Mouse (Mus musculus) liver, embryonic 11.5 days (tissue): ENCODE measurements around the gene Prickle3. TPM values are rescaled to one million over a fixed set of nuclear protein-coding genes. Genes with fewer than 3 reads are reported as not detected.

ENCODE experiments used
- ATAC-seq: fragments of 200-750 bp; cut with Nextera tagmentation; replicated peaks from 2 replicates; pipeline ENCODE4 v1.8.0; 2017; ENCODE audit warnings: moderate number of reproducible peaks, mild to moderate bottlenecking, moderate TSS enrichment, moderate library complexity; ENCODE audit not compliant: low FRiP score
- DNase-seq: peaks from one replicate; pipeline ENCODE4 v3.0.0-alpha.2; 2017; ENCODE audit warnings: low spot score
- H3K27ac ChIP-seq: fragments of 300-500 bp; sonication (generic); 2 replicates; pipeline ENCODE4 v1.5.1; 2014; ENCODE audit warnings: mild to moderate bottlenecking, low read depth, low read length, control low read depth
- H3K27me3 ChIP-seq: fragments of 300-500 bp; sonication (generic); replicated peaks from 2 replicates; pipeline ENCODE4 v1.6.1; 2014; ENCODE audit warnings: low read length, mixed read lengths; ENCODE audit not compliant: control insufficient read depth, insufficient read depth
- H3K36me3 ChIP-seq: fragments of 300-500 bp; sonication (generic); 2 replicates; pipeline ENCODE4 v1.6.1; 2014; ENCODE audit warnings: mild to moderate bottlenecking, low read length, moderate library complexity, mixed read lengths; ENCODE audit not compliant: control insufficient read depth, insufficient read depth
- H3K4me1 ChIP-seq: fragments of 300-500 bp; sonication (generic); replicated peaks from 2 replicates; pipeline ENCODE4 v1.6.1; 2014; ENCODE audit warnings: low read length, mixed read lengths; ENCODE audit not compliant: control insufficient read depth, insufficient read depth
- H3K4me2 ChIP-seq: fragments of 300-500 bp; sonication (generic); 2 replicates; pipeline ENCODE4 v1.6.1; 2014; ENCODE audit warnings: mild to moderate bottlenecking, control low read depth, moderate library complexity
- H3K4me3 ChIP-seq: fragments of 300-500 bp; sonication (generic); 2 replicates; pipeline ENCODE4 v1.5.1; 2014; ENCODE audit warnings: low read depth, low read length, control low read depth
- H3K9ac ChIP-seq: fragments of 300-500 bp; sonication (generic); 2 replicates; pipeline ENCODE4 v1.6.1; 2014; ENCODE audit warnings: low read depth, low read length, control low read depth
- H3K9me3 ChIP-seq: fragments of 300-500 bp; sonication (generic); 2 replicates; pipeline ENCODE4 v1.6.1; 2016; ENCODE audit warnings: low read length, inconsistent platforms, mixed read lengths; ENCODE audit not compliant: control insufficient read depth
- whole genome bisulfite sequencing: fragments of 180-500 bp; shearing (Covaris S2); extraction: QIAGEN DNeasy Blood & Tissue Kit; methylation state at CpG from one replicate; pipeline ENCODE4 v1.1.7; 2014; 5-methylcytosine and 5-hydroxymethylcytosine counted together
- polyA plus RNA-seq: library from polyadenylated mRNA; unstranded; fragments of >200 nt; fragmentation: Nextera tagmentation; extraction: Ambion mirVana; gene quantifications from 2 replicates; pipeline ENCODE4 v1.2.1, GENCODE M21; 2014

The Prickle3 gene
- polyA plus RNA-seq, 1 experiment from 2014 or later, result 4.0 TPM

DNA sequence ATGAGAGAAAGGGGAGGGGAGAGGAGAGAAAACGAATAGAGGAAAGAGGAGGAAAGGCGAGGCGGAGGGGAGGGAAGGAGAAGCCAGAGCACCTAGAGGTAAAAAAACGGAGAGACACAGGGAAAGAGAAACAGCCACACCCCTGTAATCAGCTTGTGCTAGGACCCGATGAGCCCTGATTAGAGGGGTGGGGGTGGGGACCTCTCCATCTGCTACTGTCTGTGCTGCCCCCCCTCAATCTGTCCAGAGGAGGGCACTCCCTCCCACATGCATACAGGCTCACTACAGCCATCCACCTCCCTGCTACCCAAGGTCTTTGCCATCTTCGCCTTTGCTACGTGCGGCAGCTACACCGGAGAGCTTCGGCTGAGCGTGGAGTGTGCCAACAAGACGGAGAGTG, 16.3 kb upstream of the Prickle3 start:
- H3K27ac ChIP-seq, result no peak overlapping the region
- ATAC-seq (no peak), DNase-seq (no peak)
- no peak overlapping the region for H3K4me2 ChIP-seq
- peaks cover 11% of the 10 kb centered on the region for H3K27me3 ChIP-seq
- no peaks in the 10 kb centered on the region for H3K4me1 ChIP-seq
- WGBS, result 35% methylated on average over 12 of the region's 12 CpGs
- H3K9ac ChIP-seq, result no peak overlapping the region
- H3K36me3 ChIP-seq, result no peaks in the 10 kb centered on the region
- no peaks in the 10 kb centered on the region for H3K9me3 ChIP-seq
- no peak overlapping the region for H3K4me3 ChIP-seq

DNA sequence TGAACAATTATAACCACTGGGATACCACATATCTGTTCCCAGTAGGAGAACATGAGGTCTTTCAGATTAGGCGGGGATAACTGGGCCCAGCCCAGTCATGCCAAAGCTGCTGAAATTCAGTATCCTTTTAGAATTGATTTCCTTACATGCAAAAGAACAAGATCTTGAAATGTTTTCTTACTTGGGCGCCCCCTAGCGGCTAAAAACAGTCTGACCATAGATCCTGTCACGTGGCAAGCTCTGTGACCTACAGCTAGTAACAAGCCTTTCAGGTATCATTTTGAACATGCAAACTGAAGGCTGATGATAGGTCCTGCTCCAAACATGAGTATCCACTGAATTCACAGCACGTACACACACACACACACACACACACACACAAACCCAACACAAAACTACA, 11.7 kb upstream of the Prickle3 start:
- WGBS, result 11% methylated on average over 5 of the region's 5 CpGs
- Histone ChIP-seq H3K4me1 (no peaks in the 10 kb centered on the region), H3K9ac (no peak overlapping the region), H3K4me3 (no peak overlapping the region), H3K27ac (no peak overlapping the region), H3K27me3 (no peaks in the 10 kb centered on the region; the same call in 1 of the 2 replicates), H3K4me2 (no peak overlapping the region), H3K36me3 (no peaks in the 10 kb centered on the region), H3K9me3 (no peaks in the 10 kb centered on the region)
- ATAC-seq, result no peak
- DNase-seq, result peak; percentile 73

DNA sequence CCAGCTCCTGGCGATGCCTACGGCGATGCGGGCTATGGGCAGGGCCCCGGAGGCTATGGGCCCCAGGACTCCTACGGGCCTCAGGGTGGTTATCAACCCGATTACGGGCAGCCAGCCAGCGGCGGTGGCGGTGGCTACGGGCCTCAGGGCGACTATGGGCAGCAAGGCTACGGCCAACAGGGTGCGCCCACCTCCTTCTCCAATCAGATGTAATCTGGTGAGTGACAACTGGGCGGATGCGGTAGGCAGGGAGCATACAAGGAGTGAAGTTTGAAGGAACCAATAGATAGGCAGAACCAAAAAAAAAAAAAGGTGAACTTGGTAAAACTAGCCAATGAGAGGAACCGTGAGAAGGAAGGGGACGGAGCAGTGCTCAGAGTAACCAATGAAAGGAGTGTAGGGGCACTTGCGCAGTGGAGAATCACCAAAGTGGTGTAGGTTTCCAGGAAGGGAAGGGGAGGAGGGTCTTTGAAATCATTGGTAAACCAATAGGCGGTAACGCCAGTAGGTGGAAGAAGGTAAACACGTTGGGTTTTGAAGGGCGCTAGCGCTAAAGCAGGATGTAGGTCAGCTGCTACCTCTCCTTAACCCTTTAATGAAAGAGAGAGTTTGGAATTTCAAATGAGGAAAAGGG, 8.3 kb upstream of the Prickle3 start:
- H3K36me3 ChIP-seq, result no peaks in the 10 kb centered on the region

DNA sequence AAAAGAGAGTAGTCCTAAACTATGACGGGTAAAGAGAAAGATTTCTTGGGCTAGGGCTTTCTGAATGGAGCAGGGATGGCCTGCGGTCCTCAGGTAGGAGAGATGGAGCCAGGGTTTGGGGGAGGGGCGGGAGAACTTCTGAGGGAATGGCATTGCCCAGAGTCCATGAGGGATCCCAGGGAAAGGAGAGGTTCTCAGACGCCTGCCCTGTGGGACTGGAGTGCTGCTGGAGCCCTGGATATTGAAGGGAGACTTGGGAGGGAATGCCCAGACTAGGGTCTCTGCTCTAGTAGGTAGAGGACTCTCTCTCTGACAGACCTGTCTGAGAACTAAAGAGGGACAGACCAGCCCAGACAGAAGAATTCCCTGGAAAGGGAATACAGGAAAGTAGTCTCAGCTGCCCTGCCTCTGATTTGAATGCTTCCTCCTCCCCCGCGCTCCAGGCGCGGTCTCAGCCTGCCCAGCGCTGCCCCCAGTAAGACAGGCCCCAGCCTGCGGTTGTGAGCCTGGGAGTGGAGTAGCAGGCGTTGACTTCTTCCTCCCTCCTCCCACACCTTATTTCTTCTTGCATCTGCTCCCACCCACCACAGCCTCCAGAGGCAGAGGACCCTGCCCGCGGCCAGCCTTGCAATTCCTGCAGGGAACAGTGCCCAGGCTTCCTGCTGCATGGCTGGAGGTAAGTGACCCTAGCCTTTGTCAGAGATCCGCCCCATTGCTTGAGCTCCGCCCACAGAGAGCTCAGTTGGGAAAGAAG, 1.1 kb downstream of the Prickle3 start:
- no peaks in the 10 kb centered on the region for H3K36me3 ChIP-seq
- no peaks in the 10 kb centered on the region for H3K9me3 ChIP-seq
- ATAC-seq (peak; percentile 43), DNase-seq (no peak)
- 19% methylated on average over 15 of the region's 15 CpGs for WGBS
- 0 out of 2 replicates have a peak, but pooled peaks cover 3% of the 10 kb centered on the region for H3K4me1 ChIP-seq
- H3K27me3 ChIP-seq, result no peaks in the 10 kb centered on the region
- H3K4me3 ChIP-seq, result 0 out of 2 replicates have a peak overlapping the region, but pooled peaks have one; percentile 49
- H3K4me2 ChIP-seq, result peak overlapping the region; percentile 68
- H3K9ac ChIP-seq, result no peak overlapping the region; the same call in 1 of the 2 replicates
- no peak overlapping the region for H3K27ac ChIP-seq

More for the DNA sequence above, 8.3 kb upstream of the Prickle3 start:
- ATAC-seq, result peak; percentile 97
- H3K27me3 ChIP-seq, result no peaks in the 10 kb centered on the region
- H3K27ac ChIP-seq, result peak overlapping the region; percentile 75; the same call in 1 of the 2 replicates
- no peaks in the 10 kb centered on the region for H3K4me1 ChIP-seq
- peak overlapping the region; percentile 69 for H3K4me2 ChIP-seq
- H3K9me3 ChIP-seq, result no peaks in the 10 kb centered on the region
- peak overlapping the region; percentile 53 for H3K4me3 ChIP-seq
- DNase-seq, result peak; percentile 67
- peak overlapping the region; percentile 70 for H3K9ac ChIP-seq
- WGBS, result 11% methylated on average over 25 of the region's 25 CpGs

DNA sequence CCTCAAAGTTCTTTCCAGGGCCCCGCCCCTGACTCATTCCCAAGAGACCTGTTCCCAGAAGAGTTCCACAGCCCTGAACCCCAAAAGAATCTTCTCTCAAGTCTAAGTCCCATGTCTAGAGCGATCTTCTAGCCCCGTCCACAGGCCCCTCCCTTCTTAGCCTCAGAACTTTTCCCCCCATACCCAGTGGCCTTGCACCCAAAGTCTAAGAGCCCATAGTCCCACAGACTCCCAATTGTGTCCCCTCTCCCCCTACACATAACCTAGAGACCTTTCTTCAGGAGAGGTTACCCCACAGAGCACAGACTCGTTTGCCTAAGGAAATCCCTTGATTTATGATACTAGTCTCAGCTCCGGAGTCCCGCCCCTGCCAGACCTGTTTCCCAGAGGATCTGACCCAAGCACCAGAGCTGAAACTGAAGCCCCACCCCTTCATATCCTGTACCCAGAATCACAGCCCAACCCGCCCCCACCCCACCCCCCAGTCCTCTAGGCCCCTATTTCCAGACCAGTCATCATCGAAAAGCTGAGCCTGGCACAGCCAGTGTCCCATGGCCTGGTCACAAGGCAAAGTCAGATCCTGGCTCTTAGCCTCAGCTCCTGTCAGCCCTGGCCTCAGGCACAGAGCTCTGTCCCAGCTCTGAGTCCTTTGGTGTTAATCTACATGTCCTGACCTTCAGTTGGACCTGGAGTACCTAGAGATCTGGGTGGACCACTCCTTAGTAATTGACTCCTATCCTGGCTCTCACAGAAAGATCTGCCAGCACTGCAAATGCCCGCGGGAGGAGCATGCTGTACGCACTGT, 1.9 kb downstream of the Prickle3 start:
- H3K27ac ChIP-seq, result no peak overlapping the region
- 59% methylated on average over 11 of the region's 11 CpGs for WGBS
- H3K9me3 ChIP-seq, result no peaks in the 10 kb centered on the region
- no peak for DNase-seq
- no peak for ATAC-seq
- H3K4me2 ChIP-seq, result peak overlapping the region; percentile 68
- H3K27me3 ChIP-seq, result no peaks in the 10 kb centered on the region
- H3K4me1 ChIP-seq, result 0 out of 2 replicates have a peak, but pooled peaks cover 3% of the 10 kb centered on the region
- H3K36me3 ChIP-seq, result no peaks in the 10 kb centered on the region
- no peak overlapping the region for H3K9ac ChIP-seq
- no peak overlapping the region for H3K4me3 ChIP-seq

DNA sequence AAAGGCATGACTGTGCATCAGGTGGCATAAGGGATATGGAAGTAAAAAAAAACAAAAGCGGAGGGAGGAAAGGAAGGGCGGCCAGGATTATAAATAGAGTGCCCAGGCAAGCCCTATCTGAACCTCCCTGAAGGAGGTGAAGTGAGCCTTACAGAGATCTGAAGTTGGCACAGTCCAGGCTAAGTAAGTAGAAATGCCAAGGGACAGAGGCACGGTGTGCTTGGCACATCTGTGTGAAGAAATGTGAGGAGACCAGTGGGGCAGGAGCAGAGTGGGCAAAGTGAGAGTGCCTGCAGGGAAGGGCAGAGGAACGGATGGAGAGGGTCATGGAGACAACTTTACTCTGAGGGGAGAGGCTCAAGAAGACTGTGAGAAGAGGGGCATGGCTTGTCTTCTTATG, 4.0 kb downstream of the Prickle3 start:
- Histone ChIP-seq H3K9ac (no peak overlapping the region), H3K9me3 (no peaks in the 10 kb centered on the region), H3K4me3 (no peak overlapping the region), H3K36me3 (no peaks in the 10 kb centered on the region), H3K27me3 (no peaks in the 10 kb centered on the region), H3K27ac (no peak overlapping the region), H3K4me2 (no peak overlapping the region), H3K4me1 (0 out of 2 replicates have a peak, but pooled peaks cover 3% of the 10 kb centered on the region)
- 74% methylated on average over 4 of the region's 4 CpGs for WGBS
- DNase-seq (no peak), ATAC-seq (no peak)

DNA sequence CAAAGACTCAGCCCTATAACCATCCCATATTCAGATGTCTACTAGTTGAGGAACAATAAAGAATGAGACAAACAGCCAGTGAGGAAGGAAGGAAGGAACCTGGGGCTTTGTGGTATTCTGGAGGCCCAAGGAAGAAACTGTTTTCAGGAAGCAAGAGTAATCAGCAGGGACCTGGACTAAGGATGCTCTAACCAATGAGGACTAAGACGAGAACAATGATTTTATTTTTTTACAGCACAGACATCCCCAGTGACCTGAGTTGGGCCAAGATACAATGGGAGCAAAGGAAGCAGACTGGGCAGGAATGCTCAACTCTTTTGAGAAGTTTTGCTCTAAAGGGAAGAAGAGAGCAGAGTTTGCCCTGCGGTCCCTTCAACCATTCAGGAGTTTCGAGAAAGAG, 5.9 kb downstream of the Prickle3 start:
- Histone ChIP-seq H3K4me1 (0 out of 2 replicates have a peak, but pooled peaks cover 2% of the 10 kb centered on the region), H3K4me2 (no peak overlapping the region), H3K27ac (no peak overlapping the region), H3K4me3 (no peak overlapping the region), H3K9ac (no peak overlapping the region), H3K9me3 (no peaks in the 10 kb centered on the region), H3K27me3 (no peaks in the 10 kb centered on the region), H3K36me3 (no peaks in the 10 kb centered on the region)
- ATAC-seq (no peak), DNase-seq (no peak)
- 75% methylated on average over 3 of the region's 3 CpGs for WGBS

DNA sequence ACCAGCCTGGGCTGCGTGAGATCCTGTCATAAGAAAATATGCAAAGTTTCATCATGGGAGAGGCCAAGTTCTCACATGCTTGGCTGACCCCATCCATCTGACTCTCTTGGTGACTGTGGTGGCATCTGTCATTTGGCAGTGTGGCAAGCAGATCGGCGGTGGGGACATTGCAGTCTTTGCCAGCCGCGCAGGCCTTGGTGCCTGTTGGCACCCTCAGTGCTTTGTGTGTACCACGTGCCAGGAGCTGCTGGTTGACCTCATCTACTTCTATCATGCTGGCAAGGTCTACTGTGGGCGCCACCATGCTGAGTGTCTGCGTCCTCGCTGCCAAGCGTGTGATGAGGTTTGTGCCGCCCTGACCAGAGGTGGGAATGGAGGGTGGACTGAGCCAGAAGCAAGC, 7.7 kb downstream of the Prickle3 start:
- Histone ChIP-seq H3K27me3 (no peaks in the 10 kb centered on the region), H3K36me3 (no peaks in the 10 kb centered on the region), H3K4me3 (no peak overlapping the region), H3K4me1 (no peaks in the 10 kb centered on the region), H3K9me3 (no peaks in the 10 kb centered on the region), H3K27ac (no peak overlapping the region), H3K4me2 (no peak overlapping the region), H3K9ac (no peak overlapping the region)
- ATAC-seq (no peak), DNase-seq (no peak)
- 94% methylated on average over 11 of the region's 11 CpGs for WGBS
